Mouse (Mus musculus): Measurements from ENCODE around the gene Gm2174. TPM values are rescaled to one million over a fixed set of nuclear protein-coding genes. Genes with fewer than 3 reads are reported as not detected.

Gm2174 gene
- total and polyA plus RNA-seq, 2 experiments from 2014 or later = 2.8 TPM; not detected in 1

DNA sequence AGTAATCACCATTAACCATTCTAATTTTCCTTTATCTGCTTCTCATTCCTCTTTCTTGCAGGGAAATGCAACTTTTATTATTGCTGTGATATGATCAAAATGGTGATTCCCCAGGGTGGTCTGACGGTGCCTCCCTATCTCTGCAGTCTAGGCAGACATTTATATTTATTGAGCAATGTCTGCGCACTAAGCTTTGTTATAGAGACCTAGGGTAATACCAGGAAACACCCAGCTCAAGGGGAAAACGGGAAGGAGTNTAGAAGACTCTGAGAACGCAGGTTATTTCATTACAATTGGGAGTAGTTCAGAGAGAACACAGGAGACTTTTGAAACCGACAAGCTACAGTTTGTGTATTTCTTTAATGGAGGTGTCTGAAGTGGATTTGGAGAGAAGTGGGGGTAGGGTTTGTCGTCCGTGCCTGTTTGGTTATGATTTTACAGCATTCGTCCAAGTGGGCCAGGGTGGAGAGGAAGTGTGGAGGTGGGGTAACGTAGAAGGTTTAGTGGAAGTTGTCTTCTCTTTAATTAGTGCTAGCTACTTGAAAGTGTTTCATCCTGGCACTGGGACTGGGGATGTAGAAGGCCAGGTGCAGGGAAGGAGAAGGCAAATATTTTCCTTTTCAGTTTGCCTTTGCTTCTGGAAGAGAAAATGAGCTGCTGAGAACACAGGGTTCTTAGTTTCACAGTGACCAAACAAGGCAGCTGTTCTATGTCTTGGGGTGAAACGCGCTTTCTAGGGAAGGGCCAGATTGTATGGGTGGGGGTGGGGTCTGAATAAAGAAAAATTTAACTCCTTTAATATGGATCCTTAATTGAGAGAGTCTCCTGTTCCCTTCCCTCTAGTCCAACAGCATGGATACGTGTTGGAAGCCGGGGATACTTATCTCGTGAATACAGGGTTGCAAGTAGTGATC is 14.5 kb downstream of the Gm2174 start:
- 73% methylated on average over 14 of the region's 14 CpGs for WGBS
- no peak for TF ChIP-seq CTCF (IDR thresholded peaks at IDR 0.05; ENCODE audit: low read depth)
- H3K36me3 ChIP-seq (ENCODE audit: insufficient read depth, low read length) = no peaks in the 10 kb centered on the region
- no peaks in the 10 kb centered on the region for H3K4me1 ChIP-seq (ENCODE audit: insufficient read depth, low read length)
- H3K27ac ChIP-seq = no peak overlapping the region
- 0 out of 2 replicates have a peak overlapping the region, but pooled peaks have one; percentile 16 for H3K4me2 ChIP-seq (ENCODE audit: low read depth, low read length)
- no peak for DNase-seq (ENCODE audit: low spot score)
- no peaks in the 10 kb centered on the region for H3K9me3 ChIP-seq (ENCODE audit: low read length)
- H3K4me3 ChIP-seq (ENCODE audit: low read length) = no peak overlapping the region
- no peak overlapping the region for H3K9ac ChIP-seq (replicated peaks; ENCODE audit: low read length)
- ATAC-seq = no peak
- no peaks in the 10 kb centered on the region for H3K27me3 ChIP-seq (ENCODE audit: insufficient read depth, low read length)

- no peaks in the 10 kb centered on the region for H3K36me3 ChIP-seq (ENCODE audit: insufficient read depth, low read length)
- H3K9me3 ChIP-seq (ENCODE audit: low read length) = no peaks in the 10 kb centered on the region
- H3K27me3 ChIP-seq (ENCODE audit: insufficient read depth, low read length) = no peaks in the 10 kb centered on the region
- H3K4me1 ChIP-seq (ENCODE audit: insufficient read depth, low read length) = no peaks in the 10 kb centered on the region
- no peak for ATAC-seq
- no peak overlapping the region for H3K4me2 ChIP-seq (ENCODE audit: low read depth, low read length)
- H3K4me3 ChIP-seq (ENCODE audit: low read length) = no peak overlapping the region
- no peak overlapping the region for H3K27ac ChIP-seq
- no peak for DNase-seq (ENCODE audit: low spot score)
- no peak overlapping the region for H3K9ac ChIP-seq (replicated peaks; ENCODE audit: low read length)
- 82% methylated on average over 1 of the region's 1 CpGs for WGBS
- TF ChIP-seq CTCF (IDR thresholded peaks at IDR 0.05; ENCODE audit: low read depth) = no peak
These were observed 17.1 kb downstream of the Gm2174 start for GRCm38 (mm10) chrX:56464906-56465305.

DNA sequence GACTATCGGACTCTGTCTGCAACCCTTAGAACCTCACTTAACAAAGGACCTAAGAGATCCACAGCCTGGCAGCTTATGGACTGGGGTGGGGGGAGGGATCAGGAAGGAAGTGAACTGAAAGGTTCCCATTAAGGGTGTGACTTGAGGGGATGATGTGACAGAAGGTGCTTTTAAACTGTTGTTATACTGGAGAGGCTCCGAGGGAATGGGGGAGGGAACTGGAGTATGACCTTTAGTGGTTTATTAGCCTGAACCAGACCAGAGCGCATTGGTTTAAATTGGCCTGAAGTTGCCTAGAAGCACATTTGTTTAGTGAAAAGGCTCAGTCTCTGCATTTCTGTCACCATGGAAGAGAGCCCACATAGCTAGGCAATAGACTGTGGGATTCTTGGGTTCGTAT is 19.9 kb downstream of the Gm2174 start:
- no peak overlapping the region for H3K4me3 ChIP-seq (ENCODE audit: low read length)
- no peak for TF ChIP-seq CTCF (IDR thresholded peaks at IDR 0.05; ENCODE audit: low read depth)
- H3K27ac ChIP-seq = no peak overlapping the region
- no peaks in the 10 kb centered on the region for H3K4me1 ChIP-seq (ENCODE audit: insufficient read depth, low read length)
- peak; percentile 2 for DNase-seq (ENCODE audit: low spot score)
- no peak for ATAC-seq
- no peaks in the 10 kb centered on the region for H3K9me3 ChIP-seq (ENCODE audit: low read length)
- H3K36me3 ChIP-seq (ENCODE audit: insufficient read depth, low read length) = no peaks in the 10 kb centered on the region
- H3K9ac ChIP-seq (replicated peaks; ENCODE audit: low read length) = no peak overlapping the region
- H3K27me3 ChIP-seq (ENCODE audit: insufficient read depth, low read length) = no peaks in the 10 kb centered on the region
- whole genome bisulfite sequencing = 69% methylated on average over 4 of the region's 4 CpGs
- no peak overlapping the region for H3K4me2 ChIP-seq (ENCODE audit: low read depth, low read length)

DNA sequence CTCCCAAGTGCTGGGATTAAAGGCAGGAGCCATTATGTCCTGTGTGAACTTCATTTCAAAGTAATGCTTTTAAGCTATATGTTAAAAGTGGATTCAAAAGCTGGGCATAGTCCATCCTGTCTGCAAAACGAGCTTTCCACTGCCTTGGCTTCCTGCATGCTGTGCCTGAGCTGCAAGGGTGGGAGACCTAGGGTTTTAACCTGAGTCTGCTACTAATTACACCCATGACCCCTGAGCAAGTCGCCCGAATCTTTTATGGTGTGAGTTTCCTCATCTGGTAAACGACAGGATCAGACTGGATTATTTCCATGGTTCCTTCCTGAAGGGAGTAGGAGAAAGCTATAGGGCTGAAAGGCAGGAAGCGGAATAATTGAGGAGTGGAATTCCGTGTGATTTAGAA is 20.7 kb downstream of the Gm2174 start:
- H3K27ac ChIP-seq = no peak overlapping the region
- H3K9ac ChIP-seq (replicated peaks; ENCODE audit: low read length) = no peak overlapping the region
- no peaks in the 10 kb centered on the region for H3K9me3 ChIP-seq (ENCODE audit: low read length)
- 67% methylated on average over 6 of the region's 6 CpGs for WGBS
- no peaks in the 10 kb centered on the region for H3K4me1 ChIP-seq (ENCODE audit: insufficient read depth, low read length)
- DNase-seq (ENCODE audit: low spot score) (no peak), ATAC-seq (no peak)
- no peak for TF ChIP-seq CTCF (IDR thresholded peaks at IDR 0.05; ENCODE audit: low read depth)
- H3K27me3 ChIP-seq (ENCODE audit: insufficient read depth, low read length) = no peaks in the 10 kb centered on the region
- H3K36me3 ChIP-seq (ENCODE audit: insufficient read depth, low read length) = no peaks in the 10 kb centered on the region
- H3K4me2 ChIP-seq (ENCODE audit: low read depth, low read length) = no peak overlapping the region
- H3K4me3 ChIP-seq (ENCODE audit: low read length) = no peak overlapping the region

- no peak overlapping the region for H3K9ac ChIP-seq (replicated peaks; ENCODE audit: low read length)
- no peak overlapping the region for H3K27ac ChIP-seq
- no peaks in the 10 kb centered on the region for H3K4me1 ChIP-seq (ENCODE audit: insufficient read depth, low read length)
- no peak for TF ChIP-seq CTCF (IDR thresholded peaks at IDR 0.05; ENCODE audit: low read depth)
- ATAC-seq (no peak), DNase-seq (ENCODE audit: low spot score) (no peak)
- no peaks in the 10 kb centered on the region for H3K36me3 ChIP-seq (ENCODE audit: insufficient read depth, low read length)
- H3K9me3 ChIP-seq (ENCODE audit: low read length) = no peaks in the 10 kb centered on the region
- no peak overlapping the region for H3K4me2 ChIP-seq (ENCODE audit: low read depth, low read length)
- no peaks in the 10 kb centered on the region for H3K27me3 ChIP-seq (ENCODE audit: insufficient read depth, low read length)
- WGBS = 62% methylated on average over 8 of the region's 8 CpGs
- no peak overlapping the region for H3K4me3 ChIP-seq (ENCODE audit: low read length)
These were observed 26.3 kb downstream of the Gm2174 start for GRCm38 (mm10) chrX:56474035-56474434.

GRCm38 (mm10) chrX:56477553-56477952 is 29.8 kb downstream of the Gm2174 start:
- no peak overlapping the region for H3K4me2 ChIP-seq (ENCODE audit: low read depth, low read length)

DNA sequence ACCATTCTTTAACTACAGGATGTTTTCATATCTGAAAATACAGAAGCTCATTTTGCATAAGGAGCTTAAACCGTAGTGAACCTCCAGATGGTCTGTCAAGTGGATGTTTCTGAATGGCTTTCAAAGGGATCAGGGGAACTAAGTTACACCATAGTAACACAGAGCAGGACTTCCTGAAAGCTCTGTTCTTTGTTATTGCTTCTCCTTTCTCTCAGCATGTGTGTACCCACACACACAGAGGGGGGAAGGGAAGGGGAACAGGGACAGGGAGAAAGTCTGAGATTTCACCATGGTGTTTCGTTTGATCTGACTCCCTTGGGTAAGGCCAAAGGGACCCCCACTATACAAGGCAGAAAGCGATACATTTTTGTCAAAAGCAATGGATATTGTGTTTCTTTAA is 34.1 kb downstream of the Gm2174 start:
- no peak overlapping the region for H3K4me3 ChIP-seq (ENCODE audit: low read length)
- no peaks in the 10 kb centered on the region for H3K4me1 ChIP-seq (ENCODE audit: insufficient read depth, low read length)
- no peak overlapping the region for H3K9ac ChIP-seq (replicated peaks; ENCODE audit: low read length)
- no peak overlapping the region for H3K27ac ChIP-seq
- WGBS = 63% methylated on average over 3 of the region's 3 CpGs
- ATAC-seq (no peak), DNase-seq (ENCODE audit: low spot score) (no peak)
- H3K9me3 ChIP-seq (ENCODE audit: low read length) = no peaks in the 10 kb centered on the region
- H3K36me3 ChIP-seq (ENCODE audit: insufficient read depth, low read length) = no peaks in the 10 kb centered on the region
- no peak for TF ChIP-seq CTCF (IDR thresholded peaks at IDR 0.05; ENCODE audit: low read depth)
- H3K4me2 ChIP-seq (ENCODE audit: low read depth, low read length) = no peak overlapping the region
- H3K27me3 ChIP-seq (ENCODE audit: insufficient read depth, low read length) = no peaks in the 10 kb centered on the region

More at GRCm38 (mm10) chrX:56477553-56477952, 29.8 kb downstream of the Gm2174 start:
- no peak overlapping the region for H3K9ac ChIP-seq (replicated peaks; ENCODE audit: low read length)
- TF ChIP-seq CTCF (IDR thresholded peaks at IDR 0.05; ENCODE audit: low read depth) = no peak
- H3K9me3 ChIP-seq (ENCODE audit: low read length) = no peaks in the 10 kb centered on the region
- H3K4me3 ChIP-seq (ENCODE audit: low read length) = no peak overlapping the region
- ATAC-seq (no peak), DNase-seq (ENCODE audit: low spot score) (no peak)
- H3K27me3 ChIP-seq (ENCODE audit: insufficient read depth, low read length) = no peaks in the 10 kb centered on the region
- no peaks in the 10 kb centered on the region for H3K4me1 ChIP-seq (ENCODE audit: insufficient read depth, low read length)
- no peak overlapping the region for H3K27ac ChIP-seq
- WGBS = 92% methylated on average over 3 of the region's 3 CpGs
- H3K36me3 ChIP-seq (ENCODE audit: insufficient read depth, low read length) = no peaks in the 10 kb centered on the region
